Mouse (Mus musculus) G1E (cell line): ENCODE results near the gene Pdia5. TPM values are rescaled to one million over a fixed set of nuclear protein-coding genes. Genes with fewer than 3 reads are reported as not detected.

Experiments
- ATAC-seq: 2 replicates; pipeline ENCODE4 v1.8.0; 2016; ENCODE audit warnings: mild to moderate bottlenecking; ENCODE audit not compliant: insufficient number of reproducible peaks, poor library complexity, low FRiP score, severe bottlenecking; ENCODE audit errors: extremely low read depth
- DNase-seq: peaks from one replicate; pipeline ENCODE4 v3.0.0; 2012; ENCODE audit warnings: low spot score
- H3K27me3 ChIP-seq: 2 replicates; pipeline ENCODE4 v1.6.1; 2012; ENCODE audit warnings: mild to moderate bottlenecking, low read length, inconsistent platforms; ENCODE audit not compliant: insufficient read depth
- H3K36me3 ChIP-seq: replicated peaks from 2 replicates; pipeline ENCODE3; 2012; ENCODE audit warnings: mild to moderate bottlenecking, inconsistent platforms
- H3K4me1 ChIP-seq: 2 replicates; pipeline ENCODE4 v1.6.1; 2012; ENCODE audit warnings: low read depth, low read length, inconsistent platforms, mixed read lengths; ENCODE audit not compliant: insufficient read depth
- H3K4me3 ChIP-seq: 2 replicates; pipeline ENCODE4 v1.5.1; 2012; ENCODE audit warnings: low read depth, mild to moderate bottlenecking, inconsistent platforms, low read length, moderate library complexity, mixed read lengths
- H3K9me3 ChIP-seq: replicated peaks from 2 replicates; pipeline ENCODE4 v1.6.1; 2012; ENCODE audit warnings: inconsistent platforms
- CTCF ChIP-seq: IDR thresholded peaks from 2 replicates; pipeline ENCODE4 v1.5.1; 2012; ENCODE audit warnings: low read depth, low read length, inconsistent platforms, mixed read lengths
- GATA1 ChIP-seq: IDR thresholded peaks from 2 replicates; pipeline ENCODE4 v1.6.1; 2012; ENCODE audit warnings: borderline replicate concordance, low read length, inconsistent platforms, mixed read lengths
- GATA2 ChIP-seq: IDR thresholded peaks from 2 replicates; pipeline ENCODE4 v1.6.1; 2012; ENCODE audit warnings: low read depth, low read length, inconsistent platforms, borderline replicate concordance
- POLR2AphosphoS5 ChIP-seq: IDR thresholded peaks from 2 replicates; pipeline ENCODE4 v1.6.1; 2012; ENCODE audit warnings: low read depth, low read length, inconsistent platforms; ENCODE audit not compliant: insufficient replicate concordance
- TAL1 ChIP-seq: conservative IDR thresholded peaks from 2 replicates; pipeline ENCODE4 v1.6.1; 2012; ENCODE audit warnings: low read depth, low read length, inconsistent platforms, mixed read lengths
- polyA plus RNA-seq: library from polyadenylated mRNA; stranded (reverse); fragments of >175 nt; gene quantifications from 2 replicates; pipeline ENCODE4 v1.2.3, GENCODE M21; 2012
- total RNA-seq, 2 experiments: library from RNA; stranded (forward) in 1 of 2; stranded (reverse) in 1 of 2; fragments of 200-1000 nt in 1 of 2; fragments of >200 nt in 1 of 2; fragmentation: Nextera tagmentation in 1 of 2; gene quantifications; 2 replicates each; pipeline ENCODE4 v1.2.3; 2014 to 2017

Pdia5 gene
- total and polyA plus RNA-seq, 3 experiments: not detected

GRCm38 (mm10) chr16:35422141-35422540 lies 68.5 kb downstream of the Pdia5 start:
- no peak for DNase-seq
- no peak for TF ChIP-seq GATA2
- H3K4me1 ChIP-seq: no peaks in the 10 kb centered on the region
- ATAC-seq: no peak
- H3K36me3 ChIP-seq: no peaks in the 10 kb centered on the region
- no peaks in the 10 kb centered on the region for H3K9me3 ChIP-seq
- no peak overlapping the region for H3K4me3 ChIP-seq
- H3K27me3 ChIP-seq: peaks cover 7% of the 10 kb centered on the region; the same call in 1 of the 2 replicates

GRCm38 (mm10) chr16:35414616-35415015 lies 76.1 kb downstream of the Pdia5 start:
- TF ChIP-seq POLR2AphosphoS5: no peak
- no peak for TF ChIP-seq TAL1
- no peak for TF ChIP-seq CTCF
- TF ChIP-seq GATA2: no peak
- no peak for TF ChIP-seq GATA1
- no peak for ATAC-seq
- H3K9me3 ChIP-seq: no peaks in the 10 kb centered on the region
- H3K36me3 ChIP-seq: no peaks in the 10 kb centered on the region
- no peak for DNase-seq
- H3K27me3 ChIP-seq: peaks cover 5% of the 10 kb centered on the region; the same call in 1 of the 2 replicates
- H3K4me1 ChIP-seq: no peaks in the 10 kb centered on the region
- no peak overlapping the region for H3K4me3 ChIP-seq

DNA sequence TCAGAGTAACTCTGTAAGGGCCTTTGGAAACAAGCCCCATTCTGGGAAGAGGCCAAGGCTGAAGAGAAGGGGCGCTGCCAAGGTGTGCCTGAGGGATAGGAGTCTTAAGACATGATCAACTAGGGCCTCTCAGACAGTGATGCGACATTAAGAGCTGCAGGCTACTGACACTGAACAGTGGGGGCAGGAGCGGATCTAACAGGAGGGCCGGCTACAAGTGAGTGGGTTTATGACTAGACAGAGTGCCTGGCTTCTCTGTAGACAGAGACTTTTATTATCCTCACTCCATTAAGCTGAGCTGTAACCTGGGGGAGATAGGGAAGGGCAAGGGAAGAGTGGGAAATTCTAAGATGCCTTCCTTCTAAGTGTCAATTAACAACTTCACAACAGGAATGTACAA lies 84.0 kb downstream of the Pdia5 start:
- ATAC-seq (no peak), DNase-seq (no peak)
- H3K9me3 ChIP-seq: no peaks in the 10 kb centered on the region
- H3K27me3 ChIP-seq: peaks cover 23% of the 10 kb centered on the region; the same call in 1 of the 2 replicates
- H3K4me1 ChIP-seq: no peaks in the 10 kb centered on the region
- H3K4me3 ChIP-seq: no peak overlapping the region
- TF ChIP-seq GATA2 (no peak), CTCF (no peak), POLR2AphosphoS5 (no peak), TAL1 (no peak), GATA1 (no peak)
- no peaks in the 10 kb centered on the region for H3K36me3 ChIP-seq

GRCm38 (mm10) chr16:35406166-35406565 lies 84.5 kb downstream of the Pdia5 start:
- TF ChIP-seq GATA1 (no peak), GATA2 (no peak), CTCF (no peak), POLR2AphosphoS5 (no peak), TAL1 (no peak)
- H3K4me3 ChIP-seq: no peak overlapping the region
- no peaks in the 10 kb centered on the region for H3K4me1 ChIP-seq
- ATAC-seq (no peak), DNase-seq (no peak)
- no peaks in the 10 kb centered on the region for H3K9me3 ChIP-seq
- H3K36me3 ChIP-seq: no peaks in the 10 kb centered on the region
- peaks cover 23% of the 10 kb centered on the region; the same call in 1 of the 2 replicates for H3K27me3 ChIP-seq

DNA sequence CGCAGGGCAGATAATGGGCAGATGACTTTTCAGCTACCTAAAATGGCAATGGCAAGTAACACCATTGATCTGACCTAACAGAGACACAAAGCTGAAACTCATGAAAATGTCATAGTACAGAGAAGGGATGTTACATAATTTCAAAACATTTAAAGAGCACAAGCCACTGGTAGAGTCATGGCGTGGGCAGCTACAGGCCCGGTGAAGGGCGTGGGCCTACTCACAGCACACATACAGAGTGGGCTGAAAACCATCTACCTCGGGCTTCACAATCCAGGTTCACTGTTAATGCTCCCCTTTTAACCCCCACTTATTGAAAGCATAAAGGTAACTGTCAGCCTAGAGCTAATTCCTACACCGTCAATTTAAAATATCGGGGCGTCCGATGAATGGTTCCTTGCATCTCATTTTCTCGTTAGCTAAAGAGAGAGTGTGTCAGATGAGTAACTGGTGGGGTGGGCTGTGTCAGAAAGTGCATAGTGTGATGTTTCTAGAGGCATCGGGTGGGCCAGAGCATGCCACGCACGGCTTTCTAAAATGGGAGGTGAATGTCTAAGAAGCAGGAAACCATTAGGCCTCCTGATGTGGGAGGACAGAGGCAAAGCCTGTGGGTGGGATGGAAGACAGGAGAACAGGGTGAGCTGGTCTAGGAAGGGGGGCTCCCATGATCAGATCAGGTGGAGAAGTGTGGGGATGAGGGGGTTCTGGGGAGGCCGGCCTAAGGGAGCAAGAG lies 85.2 kb downstream of the Pdia5 start:
- Histone ChIP-seq H3K36me3 (no peaks in the 10 kb centered on the region), H3K4me1 (no peaks in the 10 kb centered on the region), H3K9me3 (no peaks in the 10 kb centered on the region), H3K4me3 (no peak overlapping the region), H3K27me3 (peaks cover 19% of the 10 kb centered on the region; the same call in 1 of the 2 replicates)
- DNase-seq (no peak), ATAC-seq (no peak)
- no peak for TF ChIP-seq GATA2
- no peak for TF ChIP-seq TAL1
- no peak for TF ChIP-seq CTCF
- no peak for TF ChIP-seq POLR2AphosphoS5
- no peak for TF ChIP-seq GATA1

GRCm38 (mm10) chr16:35404864-35405263 lies 85.8 kb downstream of the Pdia5 start:
- Histone ChIP-seq H3K36me3 (no peaks in the 10 kb centered on the region), H3K4me1 (no peaks in the 10 kb centered on the region), H3K4me3 (no peak overlapping the region), H3K9me3 (no peaks in the 10 kb centered on the region), H3K27me3 (peaks cover 18% of the 10 kb centered on the region; the same call in 1 of the 2 replicates)
- DNase-seq (no peak), ATAC-seq (no peak)
- TF ChIP-seq TAL1 (no peak), CTCF (no peak), GATA2 (no peak), POLR2AphosphoS5 (no peak), GATA1 (no peak)

GRCm38 (mm10) chr16:35403891-35404290 lies 86.8 kb downstream of the Pdia5 start:
- H3K4me1 ChIP-seq: no peaks in the 10 kb centered on the region
- H3K27me3 ChIP-seq: peaks cover 17% of the 10 kb centered on the region; the same call in 1 of the 2 replicates
- no peaks in the 10 kb centered on the region for H3K9me3 ChIP-seq
- no peaks in the 10 kb centered on the region for H3K36me3 ChIP-seq
- ATAC-seq: no peak
- no peak for DNase-seq
- H3K4me3 ChIP-seq: no peak overlapping the region
- TF ChIP-seq GATA2 (no peak), GATA1 (no peak), POLR2AphosphoS5 (no peak), TAL1 (no peak), CTCF (no peak)
